Mouse (Mus musculus) spleen, postnatal 14 days (tissue): ENCODE data around the gene Nabp1.

Experiments
- DNase-seq, 2 experiments: peaks; one replicate each; pipeline ENCODE4 v3.0.0; 2021 to 2022; ENCODE audit warnings: low spot score in 2 of 2

Nabp1 gene

GRCm38 (mm10) chr1:51478262-51479026 lies at the start of gene Nabp1:
Nabp1 (minus strand) TSS chr1:51478425.
- DNase-seq, result peak; percentile 98 to 99

DNA sequence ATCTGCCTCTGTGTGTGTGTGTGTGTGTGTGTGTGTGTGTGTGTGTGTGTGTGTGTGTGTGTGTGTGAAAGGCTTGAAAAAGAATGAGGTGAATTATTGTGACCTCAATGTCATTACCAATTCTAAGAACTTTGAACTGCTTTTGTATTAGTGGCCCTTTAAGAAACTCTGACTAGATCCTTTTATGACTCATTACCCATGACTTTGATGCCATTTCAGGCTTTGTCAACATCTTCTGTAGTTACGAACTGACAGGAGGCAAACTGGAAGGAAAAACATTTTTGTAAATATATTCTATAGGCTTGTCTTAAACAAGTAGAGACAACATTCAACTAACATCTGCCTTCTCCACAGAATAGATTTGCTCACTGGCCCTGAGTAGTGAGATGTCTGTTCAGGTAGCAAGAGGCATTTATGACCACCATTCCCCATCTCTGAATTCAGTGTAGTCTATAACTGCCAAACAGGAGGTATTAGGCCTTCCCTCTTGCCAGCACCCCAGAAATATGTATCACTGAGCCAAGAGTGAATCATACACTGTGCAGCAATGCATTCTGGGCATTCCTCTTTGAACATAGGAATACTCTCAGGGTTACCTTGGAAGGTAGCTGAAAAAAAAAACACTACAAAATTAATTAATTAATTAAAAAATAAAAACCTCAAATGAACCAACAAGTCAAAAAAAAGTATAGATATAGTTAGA lies 47.5 kb upstream of the Nabp1 start:
- no peak for DNase-seq

DNA sequence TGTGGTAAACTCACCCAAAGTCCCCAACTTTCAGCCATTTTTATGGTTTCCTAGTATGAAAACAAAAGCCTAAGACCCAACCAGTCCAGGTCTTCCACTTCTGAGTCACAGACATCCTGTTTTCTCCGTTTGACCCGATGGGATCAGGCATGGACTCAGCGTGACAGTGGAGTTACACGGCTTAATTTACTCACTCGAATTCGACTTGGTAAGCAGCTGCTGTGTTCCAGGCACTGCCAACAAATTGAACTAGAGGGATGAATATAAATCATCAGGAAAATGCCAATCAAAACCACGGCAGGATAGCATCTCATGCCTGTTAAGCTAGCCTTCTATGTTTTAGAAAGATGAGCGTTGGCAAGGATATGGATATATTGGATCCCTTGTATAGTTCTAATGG lies 43.4 kb upstream of the Nabp1 start:
- DNase-seq, result no peak

- DNase-seq, result no peak
Observed at GRCm38 (mm10) chr1:51520246-51520780, 42.1 kb upstream of the Nabp1 start.

GRCm38 (mm10) chr1:51519112-51519511 lies 40.9 kb upstream of the Nabp1 start:
- no peak for DNase-seq

GRCm38 (mm10) chr1:51515625-51516024 lies 37.4 kb upstream of the Nabp1 start:
- no peak for DNase-seq

DNA sequence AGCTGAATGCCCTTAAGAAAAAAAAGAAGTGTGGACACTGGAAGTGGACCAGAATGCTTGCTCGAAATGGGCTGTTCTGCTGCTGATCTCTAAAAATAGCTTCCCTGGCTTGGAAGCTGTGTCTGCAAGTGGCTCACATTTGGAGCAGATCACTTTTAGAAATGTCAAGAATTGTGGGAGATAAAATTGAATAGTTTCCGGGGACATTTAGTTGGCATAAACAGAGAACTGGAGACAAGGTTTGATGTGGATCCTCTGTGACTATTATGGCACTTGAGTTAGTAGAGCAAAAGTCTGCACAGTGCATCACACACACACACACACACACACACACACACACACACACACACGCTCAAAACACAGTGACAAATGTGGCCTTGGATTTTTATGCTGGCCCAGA lies 36.8 kb upstream of the Nabp1 start:
- no peak for DNase-seq

GRCm38 (mm10) chr1:51514379-51514778 lies 36.2 kb upstream of the Nabp1 start:
- no peak for DNase-seq

GRCm38 (mm10) chr1:51513059-51513713 lies 35.0 kb upstream of the Nabp1 start:
- no peak for DNase-seq

- DNase-seq, result no peak
Observed at GRCm38 (mm10) chr1:51512326-51512725, 34.1 kb upstream of the Nabp1 start.

GRCm38 (mm10) chr1:51509776-51510175 lies 31.6 kb upstream of the Nabp1 start:
- DNase-seq, result no peak

- no peak for DNase-seq
Observed at GRCm38 (mm10) chr1:51509083-51509482, 30.9 kb upstream of the Nabp1 start.

- no peak for DNase-seq
Observed at GRCm38 (mm10) chr1:51508543-51508942, 30.3 kb upstream of the Nabp1 start.

DNA sequence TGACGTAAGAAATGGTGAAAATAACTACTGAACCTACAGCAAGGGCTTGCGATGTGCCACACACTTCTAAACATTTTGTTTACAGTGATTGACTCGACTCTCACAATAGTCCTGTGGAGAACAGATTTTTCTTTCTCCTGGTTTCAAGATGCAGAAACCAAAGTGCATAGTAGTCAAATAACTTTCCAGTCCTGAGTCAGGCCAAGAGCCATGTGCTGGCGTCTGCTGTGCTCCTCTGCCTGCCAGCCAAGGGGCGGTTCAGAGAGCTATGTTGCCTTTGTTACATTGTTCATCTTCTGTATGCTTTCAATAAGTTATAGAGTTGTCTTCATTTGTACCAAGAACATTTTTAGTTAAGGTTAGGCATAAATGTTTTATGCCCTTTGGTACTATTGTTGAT lies 29.2 kb upstream of the Nabp1 start:
- no peak for DNase-seq

DNA sequence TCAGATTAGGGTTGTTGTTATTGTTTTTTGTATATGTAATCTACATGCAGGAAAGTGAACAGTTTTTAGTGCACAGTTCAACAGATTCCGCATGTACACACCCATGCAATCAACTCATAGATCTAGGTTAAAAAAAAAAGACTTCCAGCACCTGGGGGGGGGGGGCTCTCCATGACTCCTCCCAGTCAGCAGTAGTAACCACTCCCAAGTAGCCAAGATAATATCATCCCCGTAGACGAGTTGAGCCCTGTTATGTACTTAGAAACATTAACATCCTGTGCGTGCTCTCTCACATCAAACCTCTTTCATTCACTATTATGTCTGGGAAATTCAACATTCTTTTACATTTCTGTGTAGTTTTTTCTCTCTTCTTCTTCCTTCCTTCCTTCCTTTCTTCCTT lies 28.0 kb upstream of the Nabp1 start:
- DNase-seq, result no peak

DNA sequence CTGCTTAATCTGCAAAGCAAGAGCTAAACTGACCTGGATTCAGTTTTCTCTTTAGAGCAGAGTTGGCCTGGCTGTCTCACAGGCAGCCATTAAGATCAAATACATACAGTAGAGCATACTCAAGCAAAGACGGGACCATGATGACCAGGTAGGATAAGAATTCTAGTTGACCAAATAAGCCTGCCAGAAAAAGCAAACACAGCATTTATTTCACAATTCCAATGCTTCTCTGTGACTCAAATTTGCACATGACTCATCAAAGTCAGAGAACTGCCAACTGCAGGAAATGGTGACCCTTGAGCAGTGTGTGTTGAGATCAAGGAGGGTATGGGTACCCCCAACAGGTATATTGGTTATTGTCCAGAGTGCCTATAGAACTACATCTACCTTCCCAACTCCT lies 27.4 kb upstream of the Nabp1 start:
- no peak for DNase-seq

GRCm38 (mm10) chr1:51503055-51503454 lies 24.8 kb upstream of the Nabp1 start:
- no peak for DNase-seq

DNA sequence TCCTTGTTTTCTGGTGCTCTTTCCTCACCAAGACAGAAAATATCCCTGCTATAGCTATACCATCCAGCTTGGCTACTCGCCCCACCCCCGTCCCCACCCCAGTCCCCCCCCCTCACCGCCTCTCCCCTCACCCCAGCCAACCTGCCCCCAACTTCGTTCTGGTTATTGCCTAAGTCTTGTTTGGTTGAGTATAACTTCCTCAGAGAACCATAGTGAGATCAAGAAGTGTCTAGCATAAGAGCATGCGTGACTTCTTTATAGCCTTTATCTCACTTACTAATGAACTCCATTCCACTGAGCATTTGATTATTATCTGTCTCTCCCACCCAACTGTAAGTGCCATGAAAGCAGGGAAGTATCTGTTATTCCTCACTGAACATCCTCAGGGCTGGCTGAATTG lies 24.1 kb upstream of the Nabp1 start:
- DNase-seq, result no peak

DNA sequence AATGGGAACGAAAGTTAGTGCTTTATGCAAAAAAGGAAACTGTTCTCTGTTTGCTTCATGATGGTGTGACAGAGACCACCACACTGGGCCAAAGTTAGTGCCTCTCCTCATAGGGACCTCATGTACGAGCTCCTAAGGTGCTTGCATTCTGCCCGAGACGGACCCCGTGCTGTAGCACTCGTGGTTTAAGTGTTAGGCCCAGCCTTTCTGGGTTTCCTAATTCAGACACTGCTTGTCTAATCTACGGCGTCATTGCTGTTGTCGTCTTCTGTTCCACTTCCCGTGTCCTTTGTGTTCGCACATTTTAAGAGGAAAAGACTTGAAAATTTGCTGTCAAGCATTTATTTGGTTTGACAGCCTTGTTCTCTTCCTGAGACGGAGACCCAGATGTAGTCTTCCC lies 23.0 kb upstream of the Nabp1 start:
- no peak for DNase-seq

- DNase-seq, result no peak
Observed at GRCm38 (mm10) chr1:51498601-51499098, 20.4 kb upstream of the Nabp1 start.

GRCm38 (mm10) chr1:51496163-51496562 lies 17.9 kb upstream of the Nabp1 start:
- DNase-seq, result no peak

- no peak for DNase-seq
Observed at GRCm38 (mm10) chr1:51493592-51494307, 15.5 kb upstream of the Nabp1 start.
